Mouse (Mus musculus) ES-Bruce4 (cell line): ENCODE results near the gene Tbcd. TPM values are rescaled to one million over a fixed set of nuclear protein-coding genes. Genes with fewer than 3 reads are reported as not detected.
A peak's percentile ranks its signal among the peaks of the same experiment; 100 is the strongest.

Experiments used
- H3K27ac ChIP-seq: 2 replicates; pipeline ENCODE4 v1.5.1; 2012; ENCODE audit warnings: low read length, inconsistent platforms; ENCODE audit not compliant: insufficient read depth
- H3K27me3 ChIP-seq: 2 replicates; pipeline ENCODE4 v1.6.1; 2012; ENCODE audit warnings: mild to moderate bottlenecking, low read length, inconsistent platforms; ENCODE audit not compliant: control insufficient read depth, poor library complexity, insufficient read depth, severe bottlenecking
- H3K36me3 ChIP-seq: 2 replicates; pipeline ENCODE4 v1.6.1; 2012; ENCODE audit warnings: inconsistent platforms, mild to moderate bottlenecking, low read length, moderate library complexity; ENCODE audit not compliant: control insufficient read depth, poor library complexity, insufficient read depth, severe bottlenecking
- H3K4me1 ChIP-seq: one replicate; pipeline ENCODE4 v1.8.1; 2011; ENCODE audit warnings: low read length; ENCODE audit not compliant: control insufficient read depth, insufficient read depth
- H3K4me3 ChIP-seq: 2 replicates; pipeline ENCODE4 v1.5.1; 2011; ENCODE audit warnings: low read depth, mild to moderate bottlenecking, low read length
- H3K9ac ChIP-seq: 2 replicates; pipeline ENCODE4 v1.6.1; 2012; ENCODE audit warnings: low read depth, mild to moderate bottlenecking, inconsistent platforms; ENCODE audit not compliant: poor library complexity, severe bottlenecking
- H3K9me3 ChIP-seq: replicated peaks from 2 replicates; pipeline ENCODE4 v1.6.1; 2012; ENCODE audit warnings: mild to moderate bottlenecking, low read length, inconsistent platforms; ENCODE audit not compliant: control insufficient read depth, poor library complexity, insufficient read depth, severe bottlenecking
- CTCF ChIP-seq: IDR thresholded peaks from one replicate; pipeline ENCODE4 v1.8.1; 2011; ENCODE audit warnings: low read depth, low read length
- EP300 ChIP-seq: IDR thresholded peaks from 2 replicates; pipeline ENCODE4 v1.6.1; 2011; ENCODE audit warnings: low read depth, low read length; ENCODE audit not compliant: insufficient read depth
- POLR2A ChIP-seq: IDR thresholded peaks from one replicate; pipeline ENCODE4 v1.8.1; 2011; ENCODE audit warnings: low read length; ENCODE audit not compliant: insufficient read depth
- polyA plus RNA-seq: library from polyadenylated mRNA; stranded (reverse); fragments of >200 nt; gene quantifications from 2 replicates; pipeline ENCODE4 v1.2.4, GENCODE M21; 2011; ENCODE audit warnings: low read depth; ENCODE audit not compliant: missing spikeins, insufficient read depth, insufficient read length

Gene Tbcd
- polyA plus RNA-seq, 1 experiment, result 49.7 TPM

GRCm38 (mm10) chr11:121512896-121513572 is 61.3 kb downstream of the Tbcd start:
- TF ChIP-seq CTCF, result no peak
- no peak for TF ChIP-seq EP300
- no peak for TF ChIP-seq POLR2A
- H3K27ac ChIP-seq, result no peak overlapping the region
- H3K27me3 ChIP-seq, result no peaks in the 10 kb centered on the region
- peaks cover 4% of the 10 kb centered on the region for H3K36me3 ChIP-seq
- no peaks in the 10 kb centered on the region for H3K9me3 ChIP-seq
- no peak overlapping the region for H3K4me3 ChIP-seq
- H3K4me1 ChIP-seq, result no peaks in the 10 kb centered on the region
- H3K9ac ChIP-seq, result no peak overlapping the region

- no peaks in the 10 kb centered on the region for H3K27me3 ChIP-seq
- H3K4me3 ChIP-seq, result no peak overlapping the region
- no peak overlapping the region for H3K27ac ChIP-seq
- H3K9ac ChIP-seq, result no peak overlapping the region
- peaks cover 2% of the 10 kb centered on the region for H3K4me1 ChIP-seq
- H3K36me3 ChIP-seq, result peaks cover 4% of the 10 kb centered on the region
- H3K9me3 ChIP-seq, result no peaks in the 10 kb centered on the region
- TF ChIP-seq EP300 (no peak), CTCF (no peak), POLR2A (no peak)
Measured at GRCm38 (mm10) chr11:121515996-121516395, 64.2 kb downstream of the Tbcd start.

GRCm38 (mm10) chr11:121516906-121517305 is 65.2 kb downstream of the Tbcd start:
- TF ChIP-seq POLR2A, result no peak
- no peak for TF ChIP-seq EP300
- no peak for TF ChIP-seq CTCF
- H3K9me3 ChIP-seq, result no peaks in the 10 kb centered on the region

GRCm38 (mm10) chr11:121517687-121518465 is 66.1 kb downstream of the Tbcd start:
- Histone ChIP-seq H3K27me3 (no peaks in the 10 kb centered on the region), H3K4me3 (peak overlapping the region; percentile 37), H3K27ac (no peak overlapping the region), H3K4me1 (peaks cover 5% of the 10 kb centered on the region), H3K9ac (no peak overlapping the region; the same call in 1 of the 2 replicates), H3K36me3 (peaks cover 4% of the 10 kb centered on the region), H3K9me3 (no peaks in the 10 kb centered on the region)
- no peak for TF ChIP-seq EP300
- TF ChIP-seq CTCF, result no peak
- TF ChIP-seq POLR2A, result no peak

More at GRCm38 (mm10) chr11:121516906-121517305, 65.2 kb downstream of the Tbcd start:
- H3K4me1 ChIP-seq, result peaks cover 2% of the 10 kb centered on the region
- no peak overlapping the region for H3K4me3 ChIP-seq
- H3K27ac ChIP-seq, result no peak overlapping the region
- no peaks in the 10 kb centered on the region for H3K27me3 ChIP-seq
- peaks cover 4% of the 10 kb centered on the region for H3K36me3 ChIP-seq
- no peak overlapping the region for H3K9ac ChIP-seq

- Histone ChIP-seq H3K36me3 (no peaks in the 10 kb centered on the region; the same call in 1 of the 2 replicates), H3K9ac (peak within 1 kb of the TSS; percentile 38), H3K4me3 (peak within 1 kb of the TSS; percentile 37), H3K27ac (peak within 1 kb of the TSS; percentile 86), H3K9me3 (no peaks in the 10 kb centered on the region), H3K4me1 (peaks cover 5% of the 10 kb centered on the region), H3K27me3 (no peaks in the 10 kb centered on the region)
- TF ChIP-seq EP300 (peak; percentile 77; the same call in 1 of the 2 replicates), CTCF (no peak), POLR2A (peak; percentile 39)
Measured at GRCm38 (mm10) chr11:121519131-121519530, 67.4 kb downstream of the Tbcd start, which contains the start of gene Zfp750. Gene Zfp750, minus strand, starts transcription at chr11:121519333.
